Mouse (Mus musculus) retina, embryonic 14.5 days (tissue): ENCODE data around the gene Trio.

ENCODE experiments used
- DNase-seq: peaks from one replicate; pipeline ENCODE4 v3.0.0-alpha.2; 2015; ENCODE audit warnings: low spot score

Trio gene

DNA sequence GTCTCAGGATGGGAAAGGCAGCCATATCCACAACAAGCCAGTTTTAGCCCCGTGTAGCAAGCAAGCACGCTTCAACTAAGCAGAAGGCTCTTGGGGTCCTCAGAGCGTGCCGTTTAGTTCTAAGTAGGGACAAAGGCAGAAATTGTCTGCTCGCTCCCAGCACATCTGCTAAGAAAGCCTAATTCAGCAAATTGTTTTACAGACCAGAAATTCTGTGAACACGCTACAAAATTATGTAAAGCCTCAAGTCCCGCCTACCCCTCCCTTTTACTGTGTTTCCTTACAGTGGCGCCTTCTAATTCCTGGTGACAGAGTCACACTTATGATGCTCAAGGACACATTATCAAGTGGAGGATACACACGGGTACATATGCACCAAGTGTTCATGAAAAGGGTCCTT, 80.1 kb downstream of the Trio start:
- DNase-seq, result no peak

DNA sequence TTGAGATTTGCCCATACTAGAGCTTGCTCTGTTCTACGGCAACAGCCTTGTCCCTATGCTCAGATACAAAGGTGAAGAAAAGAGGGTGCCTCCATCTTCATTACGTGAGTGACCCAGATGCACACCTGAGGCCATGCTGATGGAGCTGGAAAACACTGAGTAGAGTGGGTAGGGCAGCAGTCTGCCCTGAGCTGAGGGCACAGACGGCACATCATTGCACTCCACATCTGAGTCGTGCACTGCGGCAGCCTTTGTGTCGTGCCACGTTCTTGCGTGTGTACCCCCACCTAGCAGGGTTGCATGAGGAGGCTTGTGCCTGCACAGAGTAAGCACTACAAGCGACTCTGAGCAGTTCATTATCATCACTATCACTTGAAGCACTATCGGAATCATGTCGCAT, 80.8 kb downstream of the Trio start:
- DNase-seq, result no peak

DNA sequence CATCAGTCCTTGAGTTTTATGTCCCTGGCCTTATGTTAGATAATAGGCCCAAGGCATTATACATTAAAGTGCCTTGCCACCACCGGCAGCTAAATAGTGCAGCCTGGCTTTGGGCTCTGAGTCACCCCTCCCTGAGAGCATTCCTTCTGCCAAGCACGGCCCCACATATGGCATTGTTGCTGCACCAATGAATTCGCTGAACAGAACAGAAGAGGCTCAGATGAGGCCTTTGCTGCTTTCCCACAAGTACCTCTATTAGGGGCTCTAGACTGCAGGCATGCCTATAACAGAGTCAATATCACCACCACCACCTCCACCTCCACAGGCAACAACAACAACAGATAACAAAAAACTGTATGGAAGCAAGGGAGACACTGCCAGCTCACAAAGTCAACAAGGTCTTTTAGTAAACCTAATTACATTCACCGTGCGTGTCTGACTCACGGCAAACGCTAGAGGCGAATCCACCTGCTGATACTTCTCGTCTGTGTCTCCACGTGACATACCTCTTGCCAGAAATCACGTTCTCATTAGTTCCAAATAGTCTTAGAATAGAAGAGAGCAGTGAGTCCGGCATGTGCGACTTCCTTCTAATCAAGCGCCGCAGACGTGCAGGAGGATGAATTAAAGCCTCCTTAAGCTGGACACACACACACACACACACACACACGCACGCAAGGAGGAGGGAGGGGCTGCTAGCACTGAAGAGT, 82.0 kb downstream of the Trio start:
- peak; percentile 75 for DNase-seq

DNA sequence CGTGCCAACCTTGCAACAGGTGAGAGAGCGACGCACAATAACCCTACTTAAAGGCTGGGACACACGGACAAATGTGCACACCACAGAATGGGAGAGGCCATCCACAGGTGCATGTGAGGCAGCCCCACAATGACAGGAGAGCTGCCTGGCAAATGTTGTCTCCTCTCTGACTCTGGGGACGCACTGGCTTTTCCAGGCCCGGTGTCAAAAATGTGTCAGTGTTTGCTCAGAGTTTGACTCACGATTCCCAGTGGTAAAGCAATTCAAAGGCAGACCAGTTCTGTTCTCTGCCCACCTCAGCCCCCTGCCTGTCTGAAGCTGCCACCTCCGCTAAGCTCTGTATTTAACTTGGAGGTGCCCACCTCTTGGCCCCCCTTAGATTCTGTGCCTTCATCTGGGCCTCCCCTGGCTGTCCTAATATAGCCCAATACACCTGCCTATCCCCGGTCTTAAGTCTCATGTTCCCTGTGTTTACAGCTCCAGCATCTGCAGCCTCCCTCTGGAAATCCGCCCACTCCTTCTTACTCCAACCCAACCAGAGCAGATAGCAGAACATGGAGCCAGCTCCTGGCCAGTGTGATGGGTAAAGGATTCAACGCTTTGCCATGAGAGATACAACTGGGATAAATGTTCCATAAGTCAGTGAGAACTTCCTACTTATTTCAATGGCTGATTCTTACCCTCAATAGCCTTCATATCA, 83.3 kb downstream of the Trio start:
- no peak for DNase-seq

DNA sequence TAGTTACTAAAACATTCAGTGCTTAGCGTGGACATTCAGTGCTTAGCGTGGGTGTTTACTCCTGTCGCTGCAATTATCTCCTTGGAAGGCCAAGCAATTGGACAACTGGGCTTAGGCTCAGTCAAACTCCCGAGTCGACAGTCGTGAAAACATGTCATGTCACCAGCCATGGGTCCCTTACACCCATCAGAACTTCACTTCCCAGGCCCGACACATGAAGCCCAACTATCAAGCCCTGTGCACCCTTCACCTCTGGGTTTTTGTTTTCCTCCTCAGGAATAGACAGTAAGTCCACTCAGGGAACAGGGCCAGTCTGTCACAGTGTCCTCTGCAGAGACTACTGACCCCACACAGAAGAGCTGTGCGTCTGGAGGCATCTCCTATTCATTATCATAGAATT, 84.2 kb downstream of the Trio start:
- DNase-seq, result no peak

DNA sequence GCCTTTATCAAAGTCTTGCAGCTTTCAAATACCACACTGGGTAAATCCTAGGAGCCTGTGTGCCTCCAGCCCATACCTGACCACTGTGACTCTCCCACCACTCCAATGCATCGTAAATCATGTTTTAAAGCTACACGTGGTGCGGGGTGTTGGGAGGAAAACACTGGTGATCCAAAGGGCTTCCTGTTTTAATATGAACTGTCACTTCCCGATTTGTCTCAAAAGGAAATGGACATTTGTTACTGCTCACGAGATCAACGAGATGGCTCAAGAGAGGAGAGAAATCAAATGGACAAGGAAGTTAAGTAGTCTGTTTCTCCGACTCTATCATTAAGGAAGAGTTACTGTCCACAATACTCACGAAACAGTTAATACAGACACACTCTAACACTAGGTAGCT, 84.6 kb downstream of the Trio start:
- no peak for DNase-seq

DNA sequence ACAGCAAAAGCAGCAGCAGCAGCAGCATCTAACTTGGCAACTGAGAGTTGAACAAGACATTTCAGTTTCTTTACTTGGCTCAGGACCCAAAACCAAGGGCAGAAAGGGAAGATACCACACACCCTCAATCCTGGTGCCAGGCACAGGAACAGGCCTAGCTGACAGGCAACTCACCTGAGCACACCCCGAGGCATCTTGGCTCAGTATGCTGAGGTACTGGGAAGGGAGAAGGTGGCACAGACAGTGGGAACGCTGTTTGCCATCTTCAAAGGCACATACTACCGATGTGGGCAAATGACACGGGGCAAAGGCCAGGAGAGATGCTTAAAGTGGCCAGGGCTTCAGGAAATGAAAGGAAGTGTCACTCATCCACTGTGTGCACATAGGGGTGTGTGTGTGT, 85.6 kb downstream of the Trio start:
- DNase-seq, result no peak

DNA sequence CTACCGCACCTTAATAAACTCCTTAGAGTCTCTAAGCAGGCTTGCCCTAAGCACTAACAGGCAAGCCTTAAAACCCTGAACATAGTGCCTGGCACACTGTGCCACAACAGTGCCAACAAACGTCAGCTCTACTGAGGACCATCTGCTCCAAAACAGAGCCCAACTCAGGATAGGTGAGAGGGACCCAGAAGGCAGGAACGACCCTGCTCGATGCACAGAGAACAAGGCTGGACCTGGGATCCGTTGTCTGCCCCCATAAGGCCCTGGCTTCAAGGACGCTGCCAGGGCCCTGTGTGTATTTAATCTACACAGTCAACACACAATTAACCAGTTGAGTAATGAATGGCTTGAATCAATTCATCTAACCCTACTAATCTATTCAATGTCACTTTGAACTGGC, 86.8 kb downstream of the Trio start:
- no peak for DNase-seq

DNA sequence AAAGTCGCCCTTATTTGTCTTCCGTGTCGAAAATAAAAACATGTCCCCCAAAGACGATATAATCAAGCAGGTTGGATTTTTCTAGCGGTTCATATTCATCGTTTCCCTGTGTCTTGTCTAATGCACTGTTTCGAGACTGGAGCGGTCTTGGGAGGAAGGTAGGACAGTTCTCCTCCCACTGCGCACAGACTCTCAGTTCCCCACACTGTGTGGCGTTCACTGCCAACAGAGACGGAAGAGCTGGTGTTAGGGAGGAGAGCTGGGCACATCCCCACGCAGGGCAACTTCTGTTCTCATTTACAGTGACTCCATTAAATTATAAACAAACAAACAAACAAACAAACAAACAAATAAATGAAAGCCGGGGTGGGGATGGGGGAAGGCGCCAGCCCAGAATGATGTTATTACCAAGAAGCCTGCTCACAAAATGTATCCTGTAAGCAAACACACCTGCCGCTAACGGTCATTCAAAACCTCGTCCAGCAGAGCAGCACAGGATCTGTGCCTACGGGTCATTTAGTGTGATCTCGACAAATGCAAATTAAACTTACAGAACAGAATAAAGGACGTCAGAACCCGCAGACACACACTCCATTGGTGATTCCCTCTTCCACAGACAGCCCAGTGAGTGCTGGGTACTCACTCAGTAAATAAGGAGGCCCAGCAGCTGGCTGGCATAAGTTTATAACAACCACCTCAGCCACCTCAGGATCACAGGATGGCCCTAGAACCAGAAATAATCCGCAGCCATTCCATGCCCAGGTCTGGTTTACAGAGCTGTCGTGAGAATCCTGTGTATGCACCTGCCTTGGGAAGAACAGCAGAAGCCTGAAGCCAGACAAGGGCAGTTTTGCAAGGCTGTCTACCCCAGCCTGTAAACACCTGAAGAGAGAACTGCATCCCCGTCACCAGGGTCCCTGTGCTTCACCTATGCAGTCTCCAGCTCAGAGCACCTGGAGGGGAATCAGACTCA, 87.5 kb downstream of the Trio start:
- no peak for DNase-seq

DNA sequence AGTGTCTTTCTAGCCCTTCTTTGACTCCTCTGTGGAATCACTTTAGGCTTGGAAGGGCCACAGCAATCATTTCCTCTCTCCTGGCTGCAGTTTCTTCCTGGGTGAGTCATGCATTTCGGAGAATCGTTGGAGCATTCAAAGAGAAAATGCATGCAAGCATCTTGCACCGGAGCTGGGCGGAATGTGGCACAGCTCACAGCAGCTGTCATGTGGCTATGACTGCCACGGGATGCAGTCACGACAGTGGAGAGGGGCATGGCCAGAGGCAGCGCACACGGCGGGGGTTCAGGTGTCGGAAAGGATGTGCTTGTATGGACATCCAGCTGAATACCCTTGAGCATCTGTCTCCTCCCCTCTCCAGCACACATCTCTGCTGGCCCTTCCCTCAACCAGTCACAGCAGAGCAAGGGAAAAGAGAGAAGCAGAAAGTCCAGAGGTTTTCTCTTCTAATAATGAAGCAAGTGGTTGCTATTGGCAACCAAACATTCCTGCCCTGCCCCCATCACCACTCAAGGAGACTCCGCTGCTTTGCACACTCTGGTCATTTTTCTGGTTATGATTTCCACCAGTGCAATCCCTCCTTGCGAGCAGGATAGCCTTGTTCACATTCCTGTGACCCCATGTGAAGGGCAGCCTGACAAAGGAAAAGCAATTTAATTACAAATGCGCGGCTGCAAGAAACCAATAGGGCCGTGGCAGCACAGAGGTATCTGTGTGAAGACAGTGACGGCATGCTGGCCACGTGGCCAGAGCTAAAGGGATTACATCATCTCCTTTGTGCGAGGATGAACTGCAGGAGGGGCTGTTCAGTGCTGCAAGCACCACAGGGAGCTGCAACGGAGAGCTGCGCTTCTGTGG, 88.4 kb downstream of the Trio start:
- peak; percentile 85 for DNase-seq

DNA sequence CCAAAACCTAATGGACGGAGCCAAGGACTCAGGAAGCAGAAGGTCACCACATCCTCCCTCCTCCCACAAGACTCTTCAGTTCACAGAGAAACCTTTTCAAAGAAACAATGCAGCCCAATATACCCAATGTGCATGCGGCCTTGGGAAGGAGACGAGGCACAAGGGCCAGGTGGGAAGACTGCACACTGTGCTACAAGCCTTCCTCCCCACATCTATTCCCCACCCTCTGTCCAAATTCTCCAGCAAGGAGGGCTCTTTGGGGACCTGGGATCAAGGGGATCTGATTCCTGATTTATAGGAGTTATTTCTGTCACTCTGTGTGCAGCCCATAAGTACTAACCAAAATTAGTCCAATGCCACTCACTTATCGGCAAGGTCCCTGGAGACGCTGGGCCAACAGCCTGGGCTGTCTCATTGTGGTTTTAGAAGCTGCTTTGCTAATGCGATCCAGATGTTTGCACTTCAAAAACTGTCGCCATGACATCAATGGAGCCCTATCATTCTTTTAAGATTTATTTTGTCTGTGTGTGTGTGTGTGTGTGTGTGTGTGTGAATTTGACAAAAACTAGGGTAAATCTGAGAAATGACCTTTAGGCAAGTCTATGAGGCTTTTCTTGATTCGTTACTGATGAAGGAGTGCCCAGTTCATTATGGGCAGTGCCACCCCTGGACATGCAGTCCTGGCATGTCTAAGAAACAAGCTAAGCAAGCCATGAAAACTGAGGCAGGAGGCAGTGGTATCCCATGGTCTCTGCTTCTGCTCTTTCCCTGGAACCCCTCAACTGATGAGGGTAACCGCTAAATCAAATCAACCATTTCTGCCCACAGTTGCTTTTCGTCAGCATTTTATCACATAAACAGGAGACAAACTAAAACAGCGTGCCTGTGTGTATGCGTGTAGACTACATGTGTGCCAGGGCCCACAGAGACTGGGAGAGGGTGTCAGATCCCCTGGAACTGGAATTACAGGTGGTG, 89.6 kb downstream of the Trio start:
- no peak for DNase-seq

DNA sequence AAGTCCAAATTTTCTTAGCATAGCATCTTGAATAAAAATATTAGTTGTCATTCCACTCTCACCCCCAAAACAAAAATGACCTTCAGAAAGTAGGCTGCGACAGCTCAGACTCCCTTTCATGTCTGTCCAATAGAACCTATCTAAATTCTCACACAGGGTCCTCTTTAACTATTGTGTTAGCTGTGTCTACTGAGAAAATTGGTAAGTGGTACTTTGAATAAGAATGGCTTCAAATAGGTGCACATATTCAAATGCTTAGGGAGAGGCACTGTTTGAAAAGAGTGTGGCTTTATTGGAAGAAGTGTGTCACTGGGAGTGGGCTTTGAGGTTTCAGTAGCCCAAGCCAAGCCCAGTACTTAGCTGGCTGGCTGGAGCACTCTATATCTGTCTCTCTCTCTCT, 92.4 kb downstream of the Trio start:
- DNase-seq, result no peak

DNA sequence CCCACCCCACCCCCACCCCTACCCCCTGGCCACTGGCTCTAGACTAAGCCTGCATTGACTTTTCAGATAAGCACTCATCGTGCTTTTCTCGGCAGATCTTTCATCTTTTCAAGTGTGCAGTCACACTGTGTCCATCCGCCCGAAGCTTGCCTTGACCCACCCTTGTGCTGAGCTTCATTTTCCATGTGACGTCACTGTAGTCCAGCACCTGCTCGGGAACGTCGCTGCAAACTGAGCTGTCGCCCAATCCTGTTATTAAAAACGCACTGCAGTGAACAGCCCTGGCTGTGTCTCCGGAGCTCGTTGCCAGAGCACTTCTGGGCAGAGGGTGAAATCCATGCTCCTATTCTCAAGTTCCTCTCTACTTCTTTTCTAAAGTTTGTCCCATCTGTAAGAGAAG, 93.8 kb downstream of the Trio start:
- DNase-seq, result no peak

DNA sequence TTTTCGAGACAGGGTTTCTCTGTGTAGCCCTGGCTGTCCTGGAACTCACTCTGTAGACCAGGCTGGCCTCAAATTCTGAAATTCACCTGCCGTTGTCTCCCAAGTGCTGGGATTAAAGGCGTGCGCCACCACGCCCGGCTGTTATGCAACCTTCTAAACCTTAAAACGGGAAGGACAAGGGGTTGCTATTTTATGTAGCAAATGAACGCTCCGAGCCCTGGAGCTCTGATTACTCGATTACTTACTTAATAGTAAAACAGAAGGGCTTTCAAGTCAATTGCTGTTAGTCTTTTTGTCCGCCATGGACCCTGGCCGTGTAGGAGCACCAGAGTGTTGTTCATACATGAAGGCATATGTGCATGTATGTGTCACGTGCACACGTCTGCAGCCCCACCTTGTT, 94.2 kb downstream of the Trio start:
- DNase-seq, result no peak

DNA sequence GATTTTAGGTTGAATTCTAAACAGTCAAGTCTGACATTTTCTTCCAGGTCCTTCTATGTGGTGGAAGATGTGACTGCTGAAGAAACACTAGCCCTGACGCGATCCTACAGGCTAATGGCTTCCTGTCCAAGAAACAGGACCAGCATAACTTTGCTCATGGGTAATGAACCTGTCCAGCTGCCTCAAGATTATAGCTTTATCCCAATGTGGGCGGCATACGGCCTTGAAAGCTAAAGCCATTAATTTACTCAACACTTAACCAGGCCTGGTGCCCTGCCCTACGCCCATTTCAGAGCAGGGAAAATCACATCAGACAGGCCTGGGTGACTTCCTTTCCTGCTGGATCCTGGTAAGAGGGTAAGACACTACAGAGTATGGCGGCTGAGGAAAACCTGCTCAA, 98.0 kb downstream of the Trio start:
- DNase-seq, result no peak

DNA sequence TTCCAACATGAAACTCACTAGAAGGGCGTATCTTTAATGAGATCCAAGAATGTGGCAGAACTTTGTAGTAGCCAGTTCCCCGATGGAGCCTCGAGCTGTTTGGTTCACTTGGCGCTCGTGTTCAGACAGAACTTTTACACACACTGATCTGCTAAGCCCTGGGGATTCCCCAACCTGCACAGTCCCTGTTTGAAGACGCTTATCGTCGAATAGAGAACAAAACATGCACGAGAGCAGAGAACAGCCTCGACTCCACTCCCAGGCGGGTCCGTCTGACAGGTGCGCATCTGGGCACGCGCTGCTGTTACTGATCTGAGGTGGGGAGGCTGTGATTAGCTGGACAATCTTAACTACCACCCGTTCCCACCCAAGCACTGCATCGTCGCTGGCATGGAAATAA, 98.7 kb downstream of the Trio start:
- DNase-seq, result no peak

DNA sequence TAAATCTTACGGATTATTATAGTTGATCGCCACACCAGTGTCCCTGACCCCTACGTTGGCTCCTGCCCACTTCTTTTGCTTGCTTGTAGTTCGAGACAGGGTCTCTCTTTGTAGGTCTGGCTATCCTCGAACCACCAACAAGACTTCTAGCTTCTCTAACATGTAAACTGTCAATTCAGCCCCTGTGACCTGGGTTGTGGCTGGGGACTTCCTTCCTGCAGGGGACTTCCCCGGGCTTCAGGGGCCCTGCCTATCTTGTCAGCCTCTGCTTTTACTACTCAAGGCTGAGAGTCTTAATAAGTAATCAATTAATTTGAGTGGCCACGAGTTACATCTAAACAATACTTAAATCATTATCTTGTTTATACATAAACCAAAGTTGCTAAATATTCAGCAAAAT, 99.2 kb downstream of the Trio start:
- no peak for DNase-seq

DNA sequence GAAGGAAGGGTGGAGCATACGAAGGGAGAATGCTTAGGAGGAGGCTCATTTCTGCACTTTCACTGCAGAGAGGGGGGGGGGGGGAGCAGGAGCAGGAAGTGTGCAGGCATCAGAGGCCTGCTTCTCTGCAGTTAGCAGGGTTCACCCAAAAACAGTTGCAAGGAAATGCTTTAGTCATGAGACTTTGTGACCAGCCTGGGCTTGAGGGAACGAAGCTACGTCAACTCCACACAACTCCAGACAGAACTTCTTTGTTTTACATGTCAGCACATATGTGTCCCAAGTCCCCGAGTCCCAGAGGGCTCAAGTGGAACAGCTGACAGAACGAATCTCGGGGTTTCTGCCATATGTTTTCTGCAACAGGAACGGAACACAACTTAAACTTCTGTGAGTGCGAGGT, 99.8 kb downstream of the Trio start:
- DNase-seq, result no peak

DNA sequence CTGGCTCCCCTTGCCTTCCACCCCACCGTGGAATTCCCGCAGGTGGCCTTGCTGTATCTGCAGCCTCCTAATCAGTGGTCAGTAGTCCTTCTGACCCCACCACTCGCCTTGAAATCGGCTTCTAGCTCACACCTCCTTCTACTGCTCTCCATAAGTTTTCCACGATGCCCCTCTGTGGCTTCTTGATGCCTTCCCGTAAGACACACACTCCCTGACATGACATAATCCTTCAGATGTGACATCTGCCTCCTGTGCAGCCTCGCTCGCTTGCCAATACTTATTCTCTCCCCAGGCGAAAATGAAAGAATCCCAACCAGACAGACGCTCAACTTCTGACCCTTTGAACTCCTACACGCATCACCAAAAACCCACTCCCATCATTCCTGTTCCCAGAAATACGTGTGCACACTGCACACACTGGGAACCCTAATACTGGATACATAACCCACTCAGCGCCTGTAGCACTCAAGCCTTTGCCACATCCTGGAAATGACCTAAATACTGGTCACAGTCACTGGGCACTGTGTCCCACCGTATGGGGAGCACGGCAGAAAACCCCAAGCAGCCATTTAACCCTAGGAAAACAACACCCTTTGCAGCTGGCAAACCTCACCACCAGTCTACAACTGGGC, 100.5 kb downstream of the Trio start:
- DNase-seq, result no peak

DNA sequence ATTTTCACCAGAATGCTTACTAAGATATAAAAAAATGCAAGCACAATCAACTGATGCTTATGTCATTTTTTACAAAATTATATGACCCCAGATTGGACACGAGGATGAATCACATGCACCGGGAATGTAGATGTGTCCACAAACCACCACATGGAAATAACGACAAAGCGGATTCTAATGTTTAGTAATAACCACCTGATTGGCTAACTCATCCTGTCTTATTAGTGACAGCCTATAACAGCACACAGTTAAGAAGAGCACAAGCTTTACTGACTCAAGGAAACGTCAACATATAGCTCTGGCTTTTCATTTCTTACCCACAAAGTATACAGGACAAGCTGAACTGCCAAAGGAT, 101.7 kb downstream of the Trio start:
- DNase-seq, result no peak
